Mouse (Mus musculus) midbrain, embryonic 16.5 days (tissue): Measurements from ENCODE around the gene Spi1. TPM values are rescaled to one million over a fixed set of nuclear protein-coding genes. Genes with fewer than 3 reads are reported as not detected.
"Not testable (repeated sequence)": the region's sequence is repeated elsewhere in the genome, so short reads cannot be mapped to it uniquely, and the experiment has no call there.

Experiments
- ATAC-seq: fragments of 200-750 bp; cut with Nextera tagmentation; 2 replicates; pipeline ENCODE4 v1.8.0; 2017; ENCODE audit warnings: moderate TSS enrichment
- H3K27ac ChIP-seq: fragments of 300-500 bp; sonication (generic); 2 replicates; pipeline ENCODE4 v1.5.1; 2014; ENCODE audit warnings: mild to moderate bottlenecking, low read length, mixed read lengths
- H3K27me3 ChIP-seq: fragments of 300-500 bp; sonication (generic); 2 replicates; pipeline ENCODE4 v1.6.1; 2014; ENCODE audit warnings: low read depth, low read length, mixed read lengths; ENCODE audit not compliant: control insufficient read depth, insufficient read depth
- H3K36me3 ChIP-seq: fragments of 300-500 bp; sonication (generic); 2 replicates; pipeline ENCODE4 v1.6.1; 2014; ENCODE audit warnings: mild to moderate bottlenecking, low read length, moderate library complexity, mixed read lengths; ENCODE audit not compliant: control insufficient read depth, insufficient read depth
- H3K4me1 ChIP-seq: fragments of 300-500 bp; sonication (generic); 2 replicates; pipeline ENCODE4 v1.6.1; 2014; ENCODE audit warnings: mild to moderate bottlenecking, low read length, mixed read lengths; ENCODE audit not compliant: control insufficient read depth, insufficient read depth
- H3K4me2 ChIP-seq: fragments of 300-500 bp; sonication (generic); 2 replicates; pipeline ENCODE4 v1.6.1; 2014; ENCODE audit warnings: mild to moderate bottlenecking, low read length, mixed read lengths
- H3K4me3 ChIP-seq: fragments of 300-500 bp; sonication (generic); 2 replicates; pipeline ENCODE4 v1.5.1; 2014; ENCODE audit warnings: low read depth, mild to moderate bottlenecking, low read length, moderate library complexity, mixed read lengths
- H3K9ac ChIP-seq: fragments of 300-500 bp; sonication (generic); 2 replicates; pipeline ENCODE4 v1.6.1; 2014; ENCODE audit warnings: low read depth, low read length, mixed read lengths
- H3K9me3 ChIP-seq: fragments of 300-500 bp; sonication (generic); replicated peaks from 2 replicates; pipeline ENCODE4 v1.6.1; 2014; ENCODE audit warnings: mild to moderate bottlenecking, low read length, mixed read lengths; ENCODE audit not compliant: control insufficient read depth, poor library complexity, severe bottlenecking
- WGBS: fragments of 180-500 bp; shearing (Covaris S2); extraction: QIAGEN DNeasy Blood & Tissue Kit; methylation state at CpG from one replicate; pipeline ENCODE4 v1.1.7; 2014; 5-methylcytosine and 5-hydroxymethylcytosine counted together
- polyA plus RNA-seq: library from polyadenylated mRNA; unstranded; fragments of >200 nt; fragmentation: Nextera tagmentation; extraction: Ambion mirVana; gene quantifications from 2 replicates; pipeline ENCODE4 v1.2.1, GENCODE M21; 2015

Spi1 gene
- 2.1 and 2.8 TPM in 2 replicates for polyA plus RNA-seq

DNA sequence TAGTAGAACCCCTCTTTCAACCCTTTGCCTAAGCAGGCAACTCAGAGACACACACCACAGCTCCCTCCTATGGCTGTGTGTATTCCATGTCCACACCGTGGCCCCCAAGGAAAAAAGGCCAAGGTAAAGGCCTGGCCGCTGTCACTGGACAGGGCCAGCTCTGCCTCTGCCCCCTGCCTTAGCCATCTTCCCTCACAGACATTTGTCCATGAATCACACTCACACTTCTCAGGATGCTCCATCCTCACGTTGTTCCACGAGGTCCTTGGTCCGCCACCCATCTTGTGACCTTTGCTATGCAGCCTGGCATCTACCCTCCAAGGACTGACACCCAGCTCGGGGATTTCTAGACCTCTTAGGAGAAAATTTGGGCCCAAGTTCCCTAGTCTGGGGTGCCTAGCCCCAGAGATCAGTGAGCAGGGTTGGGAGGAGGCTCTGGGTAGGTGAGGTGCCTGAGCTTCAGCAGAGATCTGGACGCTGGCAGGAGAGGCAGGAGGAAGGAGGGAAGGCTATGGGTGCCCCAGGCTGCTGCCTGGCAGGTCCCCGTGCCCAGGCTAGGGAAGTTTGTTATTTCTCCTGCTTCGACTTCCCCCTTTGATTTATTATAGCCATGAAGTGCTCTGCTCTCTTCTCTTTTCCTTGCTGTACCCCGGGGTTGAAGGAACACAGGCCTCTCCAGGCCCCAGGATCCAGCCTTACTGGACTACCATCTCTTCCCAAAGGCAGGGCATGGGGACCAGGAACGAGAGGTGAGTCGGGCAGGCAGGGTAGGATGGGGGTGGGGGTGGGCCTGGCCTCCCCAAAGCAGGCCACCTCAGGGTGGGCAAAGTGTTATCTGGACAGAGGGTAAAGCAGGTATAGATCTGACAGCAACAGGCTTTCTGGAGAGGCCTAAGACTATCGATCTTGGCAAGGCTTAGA is at the start of gene Spi1:
Gene Spi1 (plus strand): TSS at position 616 of the 921 bp plus-strand sequence.
- H3K4me2 ChIP-seq: no peak within 1 kb of the TSS
- no peak within 1 kb of the TSS for H3K4me3 ChIP-seq
- 85% methylated on average over 13 of the region's 13 CpGs for WGBS
- H3K27ac ChIP-seq: no peak within 1 kb of the TSS
- H3K36me3 ChIP-seq: no peaks in the 10 kb centered on the region
- 0 out of 2 replicates have a peak, but pooled peaks cover 5% of the 10 kb centered on the region for H3K4me1 ChIP-seq
- no peaks in the 10 kb centered on the region for H3K9me3 ChIP-seq
- ATAC-seq: no peak
- H3K27me3 ChIP-seq: no peaks in the 10 kb centered on the region
- 0 out of 2 replicates have a peak within 1 kb of the TSS, but pooled peaks have one; percentile 3 for H3K9ac ChIP-seq

DNA sequence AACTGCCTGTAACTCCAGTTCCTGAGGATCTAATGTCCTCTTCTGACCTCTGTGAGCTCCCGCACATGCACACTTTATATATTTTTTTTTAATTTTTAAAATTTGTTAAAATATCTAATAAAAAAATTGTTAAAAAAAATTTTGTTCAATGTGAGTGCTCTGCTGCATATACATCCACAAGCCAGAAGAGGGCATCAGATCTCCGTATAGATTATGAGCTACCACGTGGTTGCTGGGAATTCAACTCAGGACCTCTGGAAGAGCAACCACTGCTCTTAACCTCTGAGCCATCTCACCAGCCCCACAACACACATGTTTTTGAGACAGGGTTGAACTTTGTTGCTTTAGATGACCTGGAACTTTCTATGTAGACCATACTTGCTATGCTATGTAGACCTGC is 49.2 kb upstream of the Spi1 start:
- H3K4me3 ChIP-seq: no peak overlapping the region
- H3K36me3 ChIP-seq: no peaks in the 10 kb centered on the region
- H3K9ac ChIP-seq: no peak overlapping the region
- no peak overlapping the region for H3K27ac ChIP-seq
- ATAC-seq: no peak
- no peaks in the 10 kb centered on the region for H3K9me3 ChIP-seq
- H3K4me2 ChIP-seq: no peak overlapping the region
- no peaks in the 10 kb centered on the region for H3K4me1 ChIP-seq
- WGBS: 21% methylated on average over 3 of the region's 3 CpGs
- no peaks in the 10 kb centered on the region for H3K27me3 ChIP-seq

DNA sequence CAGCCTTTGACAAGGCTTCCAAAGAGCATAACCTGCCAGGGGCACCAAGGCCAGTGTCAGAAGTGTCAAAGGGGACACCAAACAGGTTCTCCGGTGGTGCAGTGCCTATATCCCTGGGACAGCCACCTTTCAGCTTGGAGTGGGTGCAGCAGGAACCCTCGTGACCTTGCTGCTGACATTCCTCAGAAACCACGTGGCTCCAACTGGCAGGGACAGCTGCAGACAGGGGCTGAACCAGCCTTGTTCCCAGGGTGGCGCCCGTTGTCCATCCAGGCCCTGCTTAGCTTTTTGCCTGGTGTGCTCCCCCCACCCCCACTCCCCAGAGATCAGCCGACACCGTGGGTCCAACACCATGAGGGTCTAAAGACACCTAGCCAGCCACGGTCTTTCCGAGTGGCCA is 46.8 kb upstream of the Spi1 start, which contains the start of gene Rapsn:
Gene Rapsn (plus strand): TSS at position 236 of the 400 bp plus-strand sequence.
- no peak for ATAC-seq
- H3K27me3 ChIP-seq: no peaks in the 10 kb centered on the region
- WGBS: 79% methylated on average over 9 of the region's 9 CpGs
- no peaks in the 10 kb centered on the region for H3K9me3 ChIP-seq
- no peak within 1 kb of the TSS for H3K4me2 ChIP-seq
- H3K4me3 ChIP-seq: no peak within 1 kb of the TSS
- no peak within 1 kb of the TSS for H3K27ac ChIP-seq
- H3K4me1 ChIP-seq: no peaks in the 10 kb centered on the region
- no peak within 1 kb of the TSS for H3K9ac ChIP-seq
- no peaks in the 10 kb centered on the region for H3K36me3 ChIP-seq

DNA sequence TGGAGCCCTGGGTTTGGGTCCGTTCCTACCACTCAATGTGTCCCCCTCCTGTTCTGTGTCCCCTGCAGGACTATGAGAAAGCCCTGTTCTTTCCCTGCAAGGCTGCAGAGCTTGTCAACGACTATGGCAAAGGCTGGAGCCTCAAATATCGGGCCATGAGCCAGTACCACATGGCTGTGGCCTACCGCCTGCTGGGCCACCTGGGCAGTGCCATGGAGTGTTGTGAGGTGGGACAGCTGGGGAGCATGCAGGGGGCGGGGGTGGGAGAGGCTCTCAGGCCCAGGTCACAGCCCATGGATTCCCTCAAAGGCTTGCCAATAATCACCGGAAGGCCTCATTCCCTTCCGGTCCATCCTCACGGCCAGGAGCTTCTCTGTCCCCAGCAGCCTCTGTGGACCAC is 40.4 kb upstream of the Spi1 start:
- 80% methylated on average over 8 of the region's 8 CpGs for WGBS
- no peak for ATAC-seq
- no peaks in the 10 kb centered on the region for H3K4me1 ChIP-seq
- no peaks in the 10 kb centered on the region for H3K27me3 ChIP-seq
- no peak overlapping the region for H3K9ac ChIP-seq
- H3K36me3 ChIP-seq: no peaks in the 10 kb centered on the region
- no peak overlapping the region for H3K27ac ChIP-seq
- no peak overlapping the region for H3K4me3 ChIP-seq
- no peak overlapping the region for H3K4me2 ChIP-seq
- no peaks in the 10 kb centered on the region for H3K9me3 ChIP-seq

- no peaks in the 10 kb centered on the region for H3K36me3 ChIP-seq
- H3K27ac ChIP-seq: no peak overlapping the region
- no peak overlapping the region for H3K4me3 ChIP-seq
- WGBS: 74% methylated on average over 21 of the region's 21 CpGs
- no peak overlapping the region for H3K9ac ChIP-seq
- H3K4me2 ChIP-seq: no peak overlapping the region
- no peaks in the 10 kb centered on the region for H3K4me1 ChIP-seq
- no peaks in the 10 kb centered on the region for H3K9me3 ChIP-seq
- H3K27me3 ChIP-seq: no peaks in the 10 kb centered on the region
- ATAC-seq: no peak
These were observed 39.4 kb upstream of the Spi1 start for GRCm38 (mm10) chr2:91042651-91043398.

GRCm38 (mm10) chr2:91044727-91045126 is 37.5 kb upstream of the Spi1 start:
- no peak for ATAC-seq
- Histone ChIP-seq H3K27me3 (no peaks in the 10 kb centered on the region), H3K4me2 (no peak overlapping the region), H3K27ac (no peak overlapping the region), H3K4me3 (no peak overlapping the region), H3K9me3 (no peaks in the 10 kb centered on the region), H3K4me1 (no peaks in the 10 kb centered on the region), H3K9ac (no peak overlapping the region), H3K36me3 (no peaks in the 10 kb centered on the region)
- 82% methylated on average over 13 of the region's 13 CpGs for WGBS

DNA sequence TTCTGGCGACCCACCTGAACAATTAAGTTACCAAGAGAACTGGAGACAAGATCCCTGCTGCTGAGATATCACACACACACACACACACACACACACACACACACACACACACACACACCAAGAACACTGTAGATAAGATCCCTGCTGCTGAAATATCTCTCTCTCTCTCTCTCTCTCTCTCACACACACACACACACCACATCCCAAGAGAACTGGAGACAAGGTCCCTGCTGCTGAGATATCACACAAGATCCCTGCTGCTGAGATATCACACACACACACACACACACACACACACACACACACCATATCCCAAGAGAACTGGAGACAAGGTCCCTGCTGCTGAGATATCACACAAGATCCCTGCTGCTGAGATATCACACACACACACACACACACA is 36.4 kb upstream of the Spi1 start:
- not testable (repeated sequence) for H3K27ac ChIP-seq, ATAC-seq, H3K9ac ChIP-seq, H3K4me1 ChIP-seq, H3K4me3 ChIP-seq, H3K9me3 ChIP-seq, H3K4me2 ChIP-seq, H3K27me3 ChIP-seq, H3K36me3 ChIP-seq
- WGBS: 79% methylated on average over 1 of the region's 1 CpGs

DNA sequence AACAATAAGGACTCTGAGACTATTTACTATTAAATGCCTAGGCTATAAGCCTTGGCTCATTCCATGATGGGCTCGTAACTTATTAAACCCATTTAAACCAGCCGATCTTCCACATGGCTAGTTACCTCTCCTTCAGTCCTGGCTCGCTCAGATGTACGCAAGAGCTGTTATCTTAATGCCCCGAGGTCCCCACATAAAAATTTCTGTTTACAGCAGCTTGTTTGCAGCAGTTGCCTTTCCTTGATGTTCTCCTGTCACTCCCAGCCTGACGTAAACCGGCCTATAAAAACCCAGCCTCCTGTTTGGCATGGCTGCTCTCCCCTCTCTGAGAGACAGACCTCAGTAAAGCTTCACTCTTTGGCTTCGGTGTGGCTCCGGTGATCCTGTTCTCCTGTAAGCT is 34.8 kb upstream of the Spi1 start:
- Histone ChIP-seq H3K27ac (no peak overlapping the region), H3K4me2 (no peak overlapping the region), H3K9me3 (no peaks in the 10 kb centered on the region), H3K4me1 (no peaks in the 10 kb centered on the region), H3K4me3 (no peak overlapping the region), H3K9ac (no peak overlapping the region), H3K27me3 (no peaks in the 10 kb centered on the region), H3K36me3 (no peaks in the 10 kb centered on the region)
- 79% methylated on average over 9 of the region's 9 CpGs for WGBS
- no peak for ATAC-seq

DNA sequence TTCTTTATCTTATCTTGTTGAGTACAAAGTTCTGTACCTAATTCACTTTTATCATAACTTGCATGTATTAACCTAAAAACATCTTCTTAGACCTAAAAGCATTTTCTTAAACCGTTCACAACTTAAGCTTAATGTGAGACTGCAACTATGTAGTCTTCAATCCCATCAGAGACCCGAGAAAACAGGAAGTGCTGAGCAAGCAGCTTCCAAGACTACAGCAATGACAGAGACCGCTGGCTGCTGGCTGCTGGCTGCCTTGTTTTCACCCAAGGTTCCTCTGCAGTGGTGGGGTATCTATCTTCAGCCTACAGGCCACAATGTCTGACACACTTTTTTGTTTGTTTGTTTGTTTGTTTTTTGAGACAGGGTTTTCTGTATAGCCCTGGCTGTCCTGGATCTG is 30.3 kb upstream of the Spi1 start:
- H3K27me3 ChIP-seq: no peaks in the 10 kb centered on the region
- WGBS: 87% methylated on average over 3 of the region's 3 CpGs
- H3K27ac ChIP-seq: no peak overlapping the region
- peaks cover 10% of the 10 kb centered on the region for H3K36me3 ChIP-seq
- no peak for ATAC-seq
- no peaks in the 10 kb centered on the region for H3K9me3 ChIP-seq
- no peak overlapping the region for H3K4me3 ChIP-seq
- H3K4me2 ChIP-seq: no peak overlapping the region
- no peak overlapping the region for H3K9ac ChIP-seq
- H3K4me1 ChIP-seq: peaks cover 9% of the 10 kb centered on the region
